In genomic region chr7:43553153-43553552, GRCm38 (mm10) we compare ENCODE assay signal across 18 mouse cellular contexts. TPM values are rescaled to one million over a fixed set of nuclear protein-coding genes. Genes with fewer than 3 reads are reported as not detected.
DNase-seq lines count a peak whose midpoint lies in the region; ATAC-seq lines count a peak whose summit lies in the region.
"Had no signal": no experiment of that assay in that cellular context is flagged by ENCODE, and none has a peak within 500 bp of the region (broad histone marks: within the 10 kb centered on the region; RNA-seq: fewer than 3 reads in every experiment).

No protein-coding gene starts in this region.

- H3K4me2 ChIP-seq in liver, embryonic 12.5 days: no peak overlapping the region
- H3K4me2 ChIP-seq: embryonic facial prominence, embryonic 13.5 days; liver, embryonic 13.5 days had no signal

- ATAC-seq in liver, embryonic 12.5 days: no peak
- ATAC-seq: CD4-positive, CD25-positive, alpha-beta regulatory T cell, adult 4 months; forebrain, postnatal 0 days; Patski had no signal

- no peaks in the 10 kb centered on the region for H3K36me3 ChIP-seq in heart, embryonic 10.5 days
- no peaks in the 10 kb centered on the region for H3K36me3 ChIP-seq in liver, embryonic 12.5 days
- H3K36me3 ChIP-seq: embryonic facial prominence, embryonic 13.5 days; liver, embryonic 13.5 days had no signal

- H3K4me3 ChIP-seq in heart, embryonic 10.5 days: no peak overlapping the region
- H3K4me3 ChIP-seq in liver, embryonic 12.5 days: no peak overlapping the region
- H3K4me3 ChIP-seq: embryonic facial prominence, embryonic 13.5 days; liver, embryonic 13.5 days had no signal

- H3K4me1 ChIP-seq in heart, embryonic 10.5 days: no peaks in the 10 kb centered on the region
- H3K4me1 ChIP-seq in liver, embryonic 12.5 days: no peaks in the 10 kb centered on the region
- H3K4me1 ChIP-seq: liver, embryonic 13.5 days had no signal

- no peaks in the 10 kb centered on the region for H3K27me3 ChIP-seq in heart, embryonic 10.5 days (ENCODE audit: insufficient read depth, poor library complexity, severe bottlenecking)
- no peaks in the 10 kb centered on the region for H3K27me3 ChIP-seq in liver, embryonic 12.5 days (replicated peaks)
- H3K27me3 ChIP-seq: embryonic facial prominence, embryonic 13.5 days; liver, embryonic 13.5 days; Patski had no signal

- no peaks in the 10 kb centered on the region for H3K9me3 ChIP-seq in heart, embryonic 10.5 days
- H3K9me3 ChIP-seq in liver, embryonic 12.5 days (replicated peaks): no peaks in the 10 kb centered on the region
- H3K9me3 ChIP-seq: embryonic facial prominence, embryonic 13.5 days; liver, embryonic 13.5 days had no signal

- H3K27ac ChIP-seq in heart, embryonic 10.5 days: no peak overlapping the region
- 0 out of 2 replicates have a peak overlapping the region, but pooled peaks have one; percentile 14 for H3K27ac ChIP-seq in liver, embryonic 12.5 days
- H3K27ac ChIP-seq: embryonic facial prominence, embryonic 13.5 days; liver, embryonic 13.5 days had no signal

- DNase-seq in heart, adult 18-20 months: peak; percentile 21 to 69
- DNase-seq in heart, embryonic 10.5 days (ENCODE audit: low spot score): no peak
- peak; percentile 17 for DNase-seq in thymus, postnatal 0 days (ENCODE audit: low spot score)
- DNase-seq in thymus, postnatal 36 days: no peak
- DNase-seq in spleen, postnatal 36 days (ENCODE audit: low spot score in 2 of 2): peak; percentile 52 to 54
- DNase-seq in cerebellum, postnatal 14 days: no peak
- DNase-seq in MN1 (ENCODE audit: low spot score): no peak
- DNase-seq: adrenal gland, adult 8-10 months; cerebellum, adult 8-10 months; forebrain, postnatal 0 days; kidney, postnatal 14 days; liver, embryonic 13.5 days; lung, postnatal 4 days had no signal

- WGBS in heart, embryonic 10.5 days: 79% methylated on average over 4 of the region's 4 CpGs
- 31% methylated on average over 4 of the region's 4 CpGs for WGBS in liver, embryonic 12.5 days (ENCODE audit: insufficient replicate concordance)

- H3K9ac ChIP-seq in liver, embryonic 12.5 days: no peak overlapping the region
- H3K9ac ChIP-seq: embryonic facial prominence, embryonic 13.5 days; forebrain, postnatal 0 days; liver, embryonic 13.5 days had no signal

RNA-seq across cellular contexts. Expression of gene Zfp658, which starts 8.9 kb away (rescaled TPM):
- under 1 TPM; 0.79 to 0.85 TPM for total RNA-seq in heart, adult 18-20 months (2021)
- polyA plus RNA-seq in heart, embryonic 10.5 days (2016; fragmentation: Nextera tagmentation; extraction: Ambion mirVana): 1.4 and 2.1 TPM in 2 replicates
- polyA plus RNA-seq in thymus, postnatal 0 days (2015; fragmentation: Nextera tagmentation; extraction: Ambion mirVana): 1.3 and 1.4 TPM in 2 replicates
- 0.46 and 0.56 TPM in 2 replicates for polyA plus RNA-seq in liver, embryonic 12.5 days (2016; fragmentation: Nextera tagmentation; extraction: Ambion mirVana)

RNA-seq across cellular contexts. Expression of gene Cd33, which starts 8.9 kb away (rescaled TPM):
- total RNA-seq in heart, adult 18-20 months (2021): 1 to 10 TPM; 2.3 to 3.0 TPM
- polyA plus RNA-seq in heart, embryonic 10.5 days (2016; fragmentation: Nextera tagmentation; extraction: Ambion mirVana): 0.34 and 0.37 TPM in 2 replicates
- polyA plus RNA-seq in thymus, postnatal 0 days (2015; fragmentation: Nextera tagmentation; extraction: Ambion mirVana): 1.4 TPM in 2 replicates
- 1.5 and 1.6 TPM in 2 replicates for polyA plus RNA-seq in liver, embryonic 12.5 days (2016; fragmentation: Nextera tagmentation; extraction: Ambion mirVana)
- polyA plus RNA-seq: CD4-positive, CD25-positive, alpha-beta regulatory T cell, adult 4 months had no signal

RNA-seq across cellular contexts. Expression of gene Zfp719, which starts 26.3 kb away (rescaled TPM):
- total RNA-seq in heart, adult 18-20 months (2021): 1 to 10 TPM; 4.4 to 8.2 TPM
- 9.7 and 10.0 TPM in 2 replicates for polyA plus RNA-seq in heart, embryonic 10.5 days (2016; fragmentation: Nextera tagmentation; extraction: Ambion mirVana)
- polyA plus RNA-seq in thymus, postnatal 0 days (2015; fragmentation: Nextera tagmentation; extraction: Ambion mirVana): 6.4 and 6.5 TPM in 2 replicates
- polyA plus RNA-seq in liver, embryonic 12.5 days (2016; fragmentation: Nextera tagmentation; extraction: Ambion mirVana): 3.4 and 3.5 TPM in 2 replicates

RNA-seq across cellular contexts. Expression of gene 4931406B18Rik, which starts 47.4 kb away (rescaled TPM):
- not detected for total RNA-seq in heart, adult 18-20 months (2021)
- not detected in 2 replicates for polyA plus RNA-seq in heart, embryonic 10.5 days (2016; fragmentation: Nextera tagmentation; extraction: Ambion mirVana)
- polyA plus RNA-seq in thymus, postnatal 0 days (2015; fragmentation: Nextera tagmentation; extraction: Ambion mirVana): not detected in 2 replicates
- polyA plus RNA-seq in liver, embryonic 12.5 days (2016; fragmentation: Nextera tagmentation; extraction: Ambion mirVana): not detected in 2 replicates
- total RNA-seq: adrenal gland, adult 8-10 months; forebrain, postnatal 0 days had no signal
- polyA plus RNA-seq: CD4-positive, CD25-positive, alpha-beta regulatory T cell, adult 4 months; embryonic facial prominence, embryonic 13.5 days; forebrain, postnatal 0 days; heart, embryonic 14.5 days; liver, embryonic 13.5 days; Patski had no signal

RNA-seq across cellular contexts. Expression of gene Zfp819, which starts 53.8 kb away (rescaled TPM):
- total RNA-seq in heart, adult 18-20 months (2021): not detected
- polyA plus RNA-seq in heart, embryonic 10.5 days (2016; fragmentation: Nextera tagmentation; extraction: Ambion mirVana): 0.06 and 0.21 TPM in 2 replicates
- polyA plus RNA-seq in thymus, postnatal 0 days (2015; fragmentation: Nextera tagmentation; extraction: Ambion mirVana): 0.12 TPM in 1 of 2 replicates, not detected in the other
- polyA plus RNA-seq in liver, embryonic 12.5 days (2016; fragmentation: Nextera tagmentation; extraction: Ambion mirVana): not detected in 2 replicates
- total RNA-seq: adrenal gland, adult 8-10 months had no signal
- polyA plus RNA-seq: CD4-positive, CD25-positive, alpha-beta regulatory T cell, adult 4 months; embryonic facial prominence, embryonic 13.5 days; heart, embryonic 14.5 days; liver, embryonic 13.5 days had no signal

Comparison
In these comparisons a context has a peak if more than half of its experiments do, and no peak if none do; other contexts are left out.
1. DNase-seq: peak in heart, adult 18-20 months (2 of 2), thymus, postnatal 0 days (single experiment) and spleen, postnatal 36 days (2 of 2); none in heart, embryonic 10.5 days (single experiment), thymus, postnatal 36 days (0 of 2), cerebellum, postnatal 14 days (0 of 2) and MN1 (single experiment).